Comparison of ENCODE assay signal across 8 mouse cellular contexts in the genomic region with DNA sequence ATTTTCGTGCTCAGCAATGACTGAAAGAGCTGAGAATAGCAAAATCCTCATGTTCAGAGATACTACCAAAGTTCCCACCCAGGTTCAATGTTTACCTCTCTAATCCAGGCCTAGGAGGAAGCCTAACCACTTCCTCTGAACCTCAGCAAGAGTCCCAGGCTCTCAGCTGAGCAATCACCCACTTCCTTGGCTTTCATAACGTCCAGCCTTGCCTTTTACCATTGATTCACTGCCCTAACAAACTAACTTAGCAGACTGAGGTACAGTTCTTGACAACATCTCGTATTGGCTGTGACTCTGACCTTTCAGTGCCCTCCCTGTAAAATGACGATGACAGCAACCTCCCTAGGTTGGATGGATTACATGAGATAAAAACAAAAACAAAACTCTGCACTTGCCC. TPM values are rescaled to one million over a fixed set of nuclear protein-coding genes. Genes with fewer than 3 reads are reported as not detected.
A peak's percentile ranks its signal among the peaks of the same experiment; 100 is the strongest.
DNase-seq lines count a peak whose midpoint lies in the region; ATAC-seq and TF ChIP-seq lines count a peak whose summit lies in the region.

No protein-coding gene starts in this region.

- H3K9ac ChIP-seq in lung, embryonic 14.5 days, result peak overlapping the region; percentile 94
- no peak overlapping the region for H3K9ac ChIP-seq in limb, embryonic 11.5 days (ENCODE audit: low read length)
- 0 out of 2 replicates have a peak overlapping the region, but pooled peaks have one; percentile 27 for H3K9ac ChIP-seq in neural tube, embryonic 12.5 days

- no peaks in the 10 kb centered on the region for H3K36me3 ChIP-seq in lung, embryonic 14.5 days (ENCODE audit: insufficient read depth)
- peaks cover 2% of the 10 kb centered on the region; the same call in 1 of the 2 replicates for H3K36me3 ChIP-seq in limb, embryonic 11.5 days (ENCODE audit: control insufficient read depth, insufficient read depth, low read length)
- peaks cover under 1% of the 10 kb centered on the region; the same call in 1 of the 2 replicates for H3K36me3 ChIP-seq in neural tube, embryonic 12.5 days

- no peak for TF ChIP-seq CTCF in lung, embryonic 14.5 days (IDR thresholded peaks at IDR 0.05; ENCODE audit: low read depth)
- TF ChIP-seq CTCF in embryonic fibroblast, embryonic 13.5 days (IDR thresholded peaks at IDR 0.05; ENCODE audit: borderline replicate concordance, insufficient read depth, low read length), result no peak

- intact Hi-C loops in left cerebral cortex, postnatal 4 days (cut with DNase I), result loop anchor here (5.0 kb wide), 1 partner anchor 55 kb away; no protein-coding TSS in a partner anchor

- WGBS in lung, embryonic 14.5 days, result 32% methylated on average over 4 of the region's 4 CpGs
- WGBS in limb, embryonic 11.5 days, result 34% methylated on average over 4 of the region's 4 CpGs
- WGBS in neural tube, embryonic 12.5 days, result 35% methylated on average over 4 of the region's 4 CpGs

- no peaks in the 10 kb centered on the region for H3K27me3 ChIP-seq in lung, embryonic 14.5 days (ENCODE audit: insufficient read depth, low read length)
- no peaks in the 10 kb centered on the region for H3K27me3 ChIP-seq in limb, embryonic 11.5 days (ENCODE audit: control insufficient read depth, insufficient read depth, low read length)
- H3K27me3 ChIP-seq in neural tube, embryonic 12.5 days (replicated peaks), result no peaks in the 10 kb centered on the region

- H3K4me2 ChIP-seq in lung, embryonic 14.5 days, result peak overlapping the region; percentile 95
- H3K4me2 ChIP-seq in limb, embryonic 11.5 days (ENCODE audit: low read depth, severe bottlenecking), result peak overlapping the region; percentile 71; the same call in 1 of the 2 replicates
- peak overlapping the region; percentile 75 for H3K4me2 ChIP-seq in neural tube, embryonic 12.5 days (replicated peaks)

- H3K27ac ChIP-seq in lung, embryonic 14.5 days (ENCODE audit: low read depth), result no peak overlapping the region
- peak overlapping the region; percentile 57 for H3K27ac ChIP-seq in embryonic fibroblast, embryonic 13.5 days (ENCODE audit: insufficient read depth, low read length)
- no peak overlapping the region for H3K27ac ChIP-seq in limb, embryonic 11.5 days (replicated peaks; ENCODE audit: low read depth, low read length)
- H3K27ac ChIP-seq in neural tube, embryonic 12.5 days, result no peak overlapping the region

- ATAC-seq in lung, embryonic 14.5 days (ENCODE audit: insufficient read depth), result no peak
- no peak for ATAC-seq in limb, embryonic 11.5 days (ENCODE audit: insufficient number of reproducible peaks, low FRiP score, low TSS enrichment, low read depth)
- ATAC-seq in neural tube, embryonic 12.5 days (ENCODE audit: low FRiP score, low read depth), result no peak

- peak overlapping the region; percentile 93; the same call in 1 of the 2 replicates for H3K4me3 ChIP-seq in lung, embryonic 14.5 days (ENCODE audit: low read depth, low read length)
- peak overlapping the region; percentile 52 for H3K4me3 ChIP-seq in embryonic fibroblast, embryonic 13.5 days (ENCODE audit: insufficient read depth, low read length)
- H3K4me3 ChIP-seq in limb, embryonic 11.5 days (ENCODE audit: low read depth, low read length), result peak overlapping the region; percentile 92; the same call in 1 of the 2 replicates
- peak overlapping the region; percentile 98 for H3K4me3 ChIP-seq in neural tube, embryonic 12.5 days

- peaks cover 12% of the 10 kb centered on the region; the same call in 1 of the 2 replicates for H3K4me1 ChIP-seq in lung, embryonic 14.5 days (ENCODE audit: insufficient read depth)
- peaks cover 15% of the 10 kb centered on the region for H3K4me1 ChIP-seq in embryonic fibroblast, embryonic 13.5 days (ENCODE audit: control insufficient read depth, insufficient read depth, low read length)
- H3K4me1 ChIP-seq in limb, embryonic 11.5 days (ENCODE audit: control insufficient read depth, insufficient read depth, low read length), result peaks cover 12% of the 10 kb centered on the region
- H3K4me1 ChIP-seq in neural tube, embryonic 12.5 days, result peaks cover 18% of the 10 kb centered on the region

- TF ChIP-seq POLR2A in embryonic fibroblast, embryonic 13.5 days (IDR thresholded peaks at IDR 0.05; ENCODE audit: low read depth, low read length), result no peak

- no peaks in the 10 kb centered on the region for H3K9me3 ChIP-seq in lung, embryonic 14.5 days (ENCODE audit: low read depth, low read length)
- H3K9me3 ChIP-seq in limb, embryonic 11.5 days (ENCODE audit: control insufficient read depth, low read length), result no peaks in the 10 kb centered on the region
- H3K9me3 ChIP-seq in neural tube, embryonic 12.5 days, result no peaks in the 10 kb centered on the region

- DNase-seq in lung, embryonic 14.5 days, result no peak
- DNase-seq in lung, postnatal 14 days, result no peak
- no peak for DNase-seq in limb, embryonic 11.5 days (ENCODE audit: low spot score)
- DNase-seq in adrenal gland, postnatal 10 days, result no peak
- DNase-seq in left cerebral cortex, postnatal 4 days, result no peak
- no peak for DNase-seq in embryo, embryonic 11 days

RNA-seq across cellular contexts. Expression of a gene that starts 2.0 kb away (rescaled TPM):
- polyA plus RNA-seq in lung, embryonic 14.5 days (2014; fragmentation: Nextera tagmentation; extraction: Ambion mirVana), result 33.8 and 33.9 TPM in 2 replicates
- 41.3 and 46.0 TPM in 2 replicates for polyA plus RNA-seq in embryonic fibroblast, embryonic 13.5 days (2011; ENCODE audit: insufficient read length, low read depth, missing spikeins)
- polyA plus RNA-seq in limb, embryonic 11.5 days (2014; fragmentation: Nextera tagmentation; extraction: Ambion mirVana), result 37.8 and 44.9 TPM in 2 replicates
- 64.6 and 66.1 TPM in 2 replicates for polyA plus RNA-seq in neural tube, embryonic 12.5 days (2016; fragmentation: Nextera tagmentation; extraction: Ambion mirVana)
- total RNA-seq in adrenal gland, postnatal 10 days (2021), result 10 to 100 TPM; 45.8 to 60.2 TPM
- 100 to 1,000 TPM; 154 to 158 TPM for total RNA-seq in left cerebral cortex, postnatal 4 days (2021)

RNA-seq across cellular contexts. Expression of a gene that starts 38.5 kb away (rescaled TPM):
- 92.0 and 95.1 TPM in 2 replicates for polyA plus RNA-seq in lung, embryonic 14.5 days (2014; fragmentation: Nextera tagmentation; extraction: Ambion mirVana)
- polyA plus RNA-seq in embryonic fibroblast, embryonic 13.5 days (2011; ENCODE audit: insufficient read length, low read depth, missing spikeins), result 47.8 and 56.3 TPM in 2 replicates
- 100 and 106 TPM in 2 replicates for polyA plus RNA-seq in limb, embryonic 11.5 days (2014; fragmentation: Nextera tagmentation; extraction: Ambion mirVana)
- polyA plus RNA-seq in neural tube, embryonic 12.5 days (2016; fragmentation: Nextera tagmentation; extraction: Ambion mirVana), result 89.3 and 96.6 TPM in 2 replicates
- total RNA-seq in adrenal gland, postnatal 10 days (2021), result 10 to 100 TPM; 39.7 to 54.2 TPM
- total RNA-seq in left cerebral cortex, postnatal 4 days (2021), result 10 to 100 TPM; 66.3 to 70.9 TPM
